Mouse (Mus musculus): ENCODE data around the gene Arhgap44. TPM values are rescaled to one million over a fixed set of nuclear protein-coding genes. Genes with fewer than 3 reads are reported as not detected.

Arhgap44 gene
- polyA plus RNA-seq (2014; fragmentation: Nextera tagmentation; extraction: Ambion mirVana): 3.0 and 3.9 TPM in 2 replicates

- H3K27ac ChIP-seq (replicated peaks; ENCODE audit: low read depth, low read length): no peak within 1 kb of the TSS
- peak within 1 kb of the TSS; percentile 85 for H3K4me3 ChIP-seq (ENCODE audit: low read depth, low read length)
- H3K4me1 ChIP-seq (ENCODE audit: control insufficient read depth, insufficient read depth, low read length): peaks cover 4% of the 10 kb centered on the region; the same call in 1 of the 2 replicates
Observed at GRCm38 (mm10) chr11:65162767-65163120, at the start of gene Arhgap44. TSS of gene Arhgap44 (minus strand) at chr11:65162961.

GRCm38 (mm10) chr11:65211701-65212100 is 48.9 kb upstream of the Arhgap44 start:
- H3K27me3 ChIP-seq (ENCODE audit: control insufficient read depth, insufficient read depth, low read length): no peaks in the 10 kb centered on the region
- no peaks in the 10 kb centered on the region for H3K36me3 ChIP-seq (ENCODE audit: control insufficient read depth, insufficient read depth, low read length)
- H3K9me3 ChIP-seq (ENCODE audit: control insufficient read depth, low read length): no peaks in the 10 kb centered on the region
- H3K4me3 ChIP-seq (ENCODE audit: low read depth, low read length): no peak overlapping the region
- DNase-seq (ENCODE audit: low spot score): no peak
- H3K27ac ChIP-seq (replicated peaks; ENCODE audit: low read depth, low read length): no peak overlapping the region
- H3K4me1 ChIP-seq (ENCODE audit: control insufficient read depth, insufficient read depth, low read length): no peaks in the 10 kb centered on the region
- H3K9ac ChIP-seq (ENCODE audit: low read length): no peak overlapping the region
- no peak for ATAC-seq (ENCODE audit: insufficient number of reproducible peaks, low FRiP score, low TSS enrichment, low read depth)
- 83% methylated on average over 6 of the region's 6 CpGs for WGBS
- H3K4me2 ChIP-seq (ENCODE audit: low read depth, severe bottlenecking): no peak overlapping the region; the same call in 1 of the 2 replicates

More at GRCm38 (mm10) chr11:65162767-65163120, at the start of gene Arhgap44:
- under 1% methylated on average over 27 of the region's 27 CpGs for WGBS
- Histone ChIP-seq H3K4me2 (ENCODE audit: low read depth, severe bottlenecking) (peak within 1 kb of the TSS; percentile 95), H3K36me3 (ENCODE audit: control insufficient read depth, insufficient read depth, low read length) (no peaks in the 10 kb centered on the region), H3K9ac (ENCODE audit: low read length) (peak within 1 kb of the TSS; percentile 73), H3K27me3 (ENCODE audit: control insufficient read depth, insufficient read depth, low read length) (peaks cover 9% of the 10 kb centered on the region; the same call in 1 of the 2 replicates), H3K9me3 (ENCODE audit: control insufficient read depth, low read length) (no peaks in the 10 kb centered on the region)
- ATAC-seq (ENCODE audit: insufficient number of reproducible peaks, low FRiP score, low TSS enrichment, low read depth) (peak; percentile 83), DNase-seq (ENCODE audit: low spot score) (peak; percentile 86)

- H3K27me3 ChIP-seq (ENCODE audit: control insufficient read depth, insufficient read depth, low read length): no peaks in the 10 kb centered on the region
- H3K4me2 ChIP-seq (ENCODE audit: low read depth, severe bottlenecking): no peak overlapping the region
- H3K4me1 ChIP-seq (ENCODE audit: control insufficient read depth, insufficient read depth, low read length): no peaks in the 10 kb centered on the region
- H3K4me3 ChIP-seq (ENCODE audit: low read depth, low read length): no peak overlapping the region
- no peak overlapping the region for H3K9ac ChIP-seq (ENCODE audit: low read length)
- no peaks in the 10 kb centered on the region for H3K9me3 ChIP-seq (ENCODE audit: control insufficient read depth, low read length)
- 56% methylated on average over 6 of the region's 6 CpGs for WGBS
- ATAC-seq (ENCODE audit: insufficient number of reproducible peaks, low FRiP score, low TSS enrichment, low read depth) (no peak), DNase-seq (ENCODE audit: low spot score) (no peak)
- H3K27ac ChIP-seq (replicated peaks; ENCODE audit: low read depth, low read length): no peak overlapping the region
- no peaks in the 10 kb centered on the region for H3K36me3 ChIP-seq (ENCODE audit: control insufficient read depth, insufficient read depth, low read length)
Observed at GRCm38 (mm10) chr11:65209441-65209840, 46.7 kb upstream of the Arhgap44 start.

- Histone ChIP-seq H3K9ac (ENCODE audit: low read length) (no peak overlapping the region), H3K9me3 (ENCODE audit: control insufficient read depth, low read length) (no peaks in the 10 kb centered on the region), H3K27me3 (ENCODE audit: control insufficient read depth, insufficient read depth, low read length) (no peaks in the 10 kb centered on the region), H3K36me3 (ENCODE audit: control insufficient read depth, insufficient read depth, low read length) (no peaks in the 10 kb centered on the region), H3K27ac (replicated peaks; ENCODE audit: low read depth, low read length) (no peak overlapping the region), H3K4me1 (ENCODE audit: control insufficient read depth, insufficient read depth, low read length) (no peaks in the 10 kb centered on the region), H3K4me3 (ENCODE audit: low read depth, low read length) (no peak overlapping the region), H3K4me2 (ENCODE audit: low read depth, severe bottlenecking) (no peak overlapping the region)
- no peak for ATAC-seq (ENCODE audit: insufficient number of reproducible peaks, low FRiP score, low TSS enrichment, low read depth)
- no peak for DNase-seq (ENCODE audit: low spot score)
- 79% methylated on average over 5 of the region's 5 CpGs for WGBS
Observed at GRCm38 (mm10) chr11:65205306-65205705, 42.5 kb upstream of the Arhgap44 start.

- Histone ChIP-seq H3K9me3 (ENCODE audit: control insufficient read depth, low read length) (no peaks in the 10 kb centered on the region), H3K27ac (replicated peaks; ENCODE audit: low read depth, low read length) (no peak overlapping the region), H3K4me1 (ENCODE audit: control insufficient read depth, insufficient read depth, low read length) (no peaks in the 10 kb centered on the region), H3K4me2 (ENCODE audit: low read depth, severe bottlenecking) (no peak overlapping the region), H3K4me3 (ENCODE audit: low read depth, low read length) (no peak overlapping the region), H3K27me3 (ENCODE audit: control insufficient read depth, insufficient read depth, low read length) (no peaks in the 10 kb centered on the region), H3K36me3 (ENCODE audit: control insufficient read depth, insufficient read depth, low read length) (no peaks in the 10 kb centered on the region), H3K9ac (ENCODE audit: low read length) (no peak overlapping the region)
- ATAC-seq (ENCODE audit: insufficient number of reproducible peaks, low FRiP score, low TSS enrichment, low read depth): no peak
- WGBS: 87% methylated on average over 13 of the region's 13 CpGs
- no peak for DNase-seq (ENCODE audit: low spot score)
Observed at GRCm38 (mm10) chr11:65204651-65205050, 41.9 kb upstream of the Arhgap44 start.

GRCm38 (mm10) chr11:65203020-65203419 is 40.3 kb upstream of the Arhgap44 start:
- 78% methylated on average over 1 of the region's 1 CpGs for WGBS
- Histone ChIP-seq H3K9me3 (ENCODE audit: control insufficient read depth, low read length) (no peaks in the 10 kb centered on the region), H3K4me1 (ENCODE audit: control insufficient read depth, insufficient read depth, low read length) (no peaks in the 10 kb centered on the region), H3K9ac (ENCODE audit: low read length) (no peak overlapping the region), H3K27me3 (ENCODE audit: control insufficient read depth, insufficient read depth, low read length) (no peaks in the 10 kb centered on the region), H3K36me3 (ENCODE audit: control insufficient read depth, insufficient read depth, low read length) (no peaks in the 10 kb centered on the region), H3K27ac (replicated peaks; ENCODE audit: low read depth, low read length) (no peak overlapping the region), H3K4me3 (ENCODE audit: low read depth, low read length) (no peak overlapping the region), H3K4me2 (ENCODE audit: low read depth, severe bottlenecking) (no peak overlapping the region)
- no peak for DNase-seq (ENCODE audit: low spot score)
- no peak for ATAC-seq (ENCODE audit: insufficient number of reproducible peaks, low FRiP score, low TSS enrichment, low read depth)

- H3K36me3 ChIP-seq (ENCODE audit: control insufficient read depth, insufficient read depth, low read length): no peaks in the 10 kb centered on the region
- no peak overlapping the region for H3K9ac ChIP-seq (ENCODE audit: low read length)
- DNase-seq (ENCODE audit: low spot score) (no peak), ATAC-seq (ENCODE audit: insufficient number of reproducible peaks, low FRiP score, low TSS enrichment, low read depth) (no peak)
- H3K9me3 ChIP-seq (ENCODE audit: control insufficient read depth, low read length): no peaks in the 10 kb centered on the region
- H3K27me3 ChIP-seq (ENCODE audit: control insufficient read depth, insufficient read depth, low read length): no peaks in the 10 kb centered on the region
- 32% methylated on average over 5 of the region's 5 CpGs for WGBS
- H3K4me1 ChIP-seq (ENCODE audit: control insufficient read depth, insufficient read depth, low read length): no peaks in the 10 kb centered on the region
- no peak overlapping the region for H3K4me2 ChIP-seq (ENCODE audit: low read depth, severe bottlenecking)
- H3K4me3 ChIP-seq (ENCODE audit: low read depth, low read length): no peak overlapping the region
- H3K27ac ChIP-seq (replicated peaks; ENCODE audit: low read depth, low read length): no peak overlapping the region
Observed at GRCm38 (mm10) chr11:65202236-65202635, 39.5 kb upstream of the Arhgap44 start.

GRCm38 (mm10) chr11:65198026-65198425 is 35.3 kb upstream of the Arhgap44 start:
- Histone ChIP-seq H3K4me3 (ENCODE audit: low read depth, low read length) (no peak overlapping the region), H3K27me3 (ENCODE audit: control insufficient read depth, insufficient read depth, low read length) (no peaks in the 10 kb centered on the region), H3K9ac (ENCODE audit: low read length) (no peak overlapping the region), H3K9me3 (ENCODE audit: control insufficient read depth, low read length) (no peaks in the 10 kb centered on the region), H3K4me2 (ENCODE audit: low read depth, severe bottlenecking) (no peak overlapping the region), H3K36me3 (ENCODE audit: control insufficient read depth, insufficient read depth, low read length) (no peaks in the 10 kb centered on the region), H3K27ac (replicated peaks; ENCODE audit: low read depth, low read length) (no peak overlapping the region), H3K4me1 (ENCODE audit: control insufficient read depth, insufficient read depth, low read length) (no peaks in the 10 kb centered on the region)
- 84% methylated on average over 3 of the region's 3 CpGs for WGBS
- no peak for DNase-seq (ENCODE audit: low spot score)
- ATAC-seq (ENCODE audit: insufficient number of reproducible peaks, low FRiP score, low TSS enrichment, low read depth): no peak

GRCm38 (mm10) chr11:65197280-65197679 is 34.5 kb upstream of the Arhgap44 start:
- DNase-seq (ENCODE audit: low spot score) (peak; percentile 89), ATAC-seq (ENCODE audit: insufficient number of reproducible peaks, low FRiP score, low TSS enrichment, low read depth) (no peak)
- H3K27ac ChIP-seq (replicated peaks; ENCODE audit: low read depth, low read length): no peak overlapping the region
- H3K9me3 ChIP-seq (ENCODE audit: control insufficient read depth, low read length): no peaks in the 10 kb centered on the region
- no peaks in the 10 kb centered on the region for H3K4me1 ChIP-seq (ENCODE audit: control insufficient read depth, insufficient read depth, low read length)
- H3K4me2 ChIP-seq (ENCODE audit: low read depth, severe bottlenecking): no peak overlapping the region
- WGBS: 7% methylated on average over 3 of the region's 3 CpGs
- H3K4me3 ChIP-seq (ENCODE audit: low read depth, low read length): no peak overlapping the region
- H3K27me3 ChIP-seq (ENCODE audit: control insufficient read depth, insufficient read depth, low read length): no peaks in the 10 kb centered on the region
- H3K36me3 ChIP-seq (ENCODE audit: control insufficient read depth, insufficient read depth, low read length): no peaks in the 10 kb centered on the region
- no peak overlapping the region for H3K9ac ChIP-seq (ENCODE audit: low read length)

All from limb, embryonic 11.5 days (tissue).